Mouse (Mus musculus) left cerebral cortex, adult 2 months (tissue): ENCODE measurements around the gene Adgrg1. TPM values are rescaled to one million over a fixed set of nuclear protein-coding genes. Genes with fewer than 3 reads are reported as not detected.

Experiments used
- DNase-seq, 2 experiments: peaks; one replicate each; pipeline ENCODE4 v3.0.0; 2021 to 2022; ENCODE audit warnings: low spot score in 2 of 2, mixed read lengths in 1 of 2; ENCODE audit errors: extremely low spot score in 1 of 2
- H3K27ac ChIP-seq: fragments of 200-600 bp; 2 replicates; pipeline ENCODE4 v1.8.1; 2022
- H3K4me3 ChIP-seq: fragments of 200-600 bp; 2 replicates; pipeline ENCODE4 v1.8.1; 2022
- CTCF ChIP-seq: fragments of 200-600 bp; IDR thresholded peaks from 2 replicates; pipeline ENCODE4 v1.8.1; 2022; ENCODE audit warnings: antibody characterized with exemption, mild to moderate bottlenecking, moderate library complexity
- intact Hi-C: fragments of 180-260 bp; cut with DNase I; formaldehyde crosslinking; loops from one replicate; pipeline ENCODE4 v1.15.1; 2025
- long read RNA-seq, 2 experiments: library from polyadenylated mRNA; stranded (forward); transcript quantifications; one replicate each; pipeline ENCODE4 v2.0.0; 2021; ENCODE audit warnings: borderline mapping rate in 2 of 2
- total RNA-seq, 2 experiments: library from RNA; stranded (reverse); gene quantifications; 2 replicates each; pipeline ENCODE4 v1.2.3; 2021

The Adgrg1 gene
- total RNA-seq = 10 to 100 TPM; 77.6 to 86.8 TPM
- long read RNA-seq, experiment 1, transcript Adgrg1-201 (14 exons, 3,574 nt) = major isoform, 42 of 139 reads
- long read RNA-seq, experiment 1, partial matches to known transcripts = 9 of 139 reads
- long read RNA-seq, experiment 1, other reads (novel, unspliced or antisense) = 87 of 139 reads
- long read RNA-seq, experiment 2, transcript Adgrg1-201 (14 exons, 3,574 nt) = major isoform, 61 of 163 reads
- long read RNA-seq, experiment 2, partial matches to known transcripts = 6 of 163 reads
- long read RNA-seq, experiment 2, other reads (novel, unspliced or antisense) = 95 of 163 reads

DNA sequence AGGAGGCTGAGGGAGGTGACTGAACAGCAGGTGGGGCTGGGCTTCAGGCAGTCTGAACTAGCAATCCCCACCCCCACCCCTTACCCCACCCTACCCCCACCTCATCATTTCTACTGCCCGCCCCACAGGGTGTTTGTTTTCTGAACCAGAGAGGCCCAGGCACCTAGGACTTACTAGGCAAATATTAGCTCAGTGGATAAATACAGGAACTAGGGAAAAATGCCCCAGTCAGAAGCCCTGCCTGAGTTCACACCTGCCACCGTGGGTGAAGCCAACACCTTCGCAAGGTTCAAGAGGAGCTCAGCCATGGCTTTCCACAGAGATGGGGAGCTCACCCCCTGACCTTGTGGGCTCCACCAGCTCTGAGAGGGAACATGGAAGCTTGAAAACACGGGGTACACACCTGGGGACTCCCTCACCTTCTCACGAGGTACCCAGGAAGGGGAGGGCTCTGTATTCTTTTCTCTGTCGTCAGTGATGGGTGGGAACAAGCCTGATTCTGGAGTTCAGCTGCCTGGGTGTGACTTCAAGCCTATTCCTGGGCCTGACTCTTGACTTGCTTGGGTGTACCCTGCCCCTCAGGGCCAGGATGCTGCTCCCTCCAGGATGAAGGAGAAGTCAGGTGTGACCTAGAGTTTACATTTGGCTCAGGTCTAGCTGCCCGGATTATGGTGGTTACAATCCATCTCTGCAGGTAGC, at the start of gene Adgrg1:
Gene Adgrg1, plus strand, starts transcription at position 285 of the 699 bp plus-strand sequence.
- Histone ChIP-seq H3K4me3 (no peak within 1 kb of the TSS), H3K27ac (no peak within 1 kb of the TSS)
- TF ChIP-seq CTCF = no peak
- intact Hi-C loops = no loop called here
- DNase-seq = no peak

DNA sequence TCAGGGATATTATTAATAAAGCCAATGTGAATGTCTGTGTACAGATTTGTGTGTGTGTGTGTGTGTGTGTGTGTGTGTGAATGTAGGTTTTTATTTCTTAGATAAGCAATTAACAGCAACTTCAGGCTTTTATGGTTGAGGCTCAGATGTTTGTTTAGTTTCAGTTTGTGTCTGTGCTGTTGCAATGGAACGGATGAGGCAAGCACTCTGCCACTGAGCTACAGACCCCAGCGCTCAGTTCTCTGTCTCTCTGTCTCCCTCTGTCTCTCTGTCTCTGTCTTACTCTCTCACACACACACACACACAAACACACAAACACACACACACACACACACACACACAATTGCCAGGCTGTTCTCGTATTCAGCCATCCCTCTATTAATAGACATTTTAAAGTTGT, 46.3 kb upstream of the Adgrg1 start:
- Histone ChIP-seq H3K4me3 (no peak overlapping the region), H3K27ac (no peak overlapping the region)
- intact Hi-C loops = no loop called here
- TF ChIP-seq CTCF = no peak
- DNase-seq = no peak

DNA sequence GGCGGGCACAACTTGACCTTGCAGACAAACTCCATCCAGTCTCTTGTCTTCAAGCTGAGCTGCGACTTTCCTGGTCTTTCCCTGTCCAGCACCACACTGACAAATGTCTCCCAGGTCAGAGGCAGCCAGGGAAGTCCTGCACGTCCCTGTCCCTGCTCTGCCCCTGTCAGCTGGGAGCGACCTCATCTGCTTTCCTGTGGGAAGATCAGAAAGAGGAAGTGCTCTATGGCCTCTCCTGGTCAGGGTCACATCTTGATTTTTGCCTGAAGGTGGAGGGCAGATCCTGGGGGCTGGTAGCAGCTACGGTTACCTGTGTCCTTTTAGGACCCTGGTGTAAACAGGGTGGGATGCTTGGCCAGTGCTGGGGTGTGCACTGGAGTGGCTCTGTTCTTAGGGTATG, 40.6 kb upstream of the Adgrg1 start:
- Histone ChIP-seq H3K27ac (no peak overlapping the region), H3K4me3 (no peak overlapping the region)
- no peak for TF ChIP-seq CTCF
- intact Hi-C loops = no loop called here
- DNase-seq = no peak

DNA sequence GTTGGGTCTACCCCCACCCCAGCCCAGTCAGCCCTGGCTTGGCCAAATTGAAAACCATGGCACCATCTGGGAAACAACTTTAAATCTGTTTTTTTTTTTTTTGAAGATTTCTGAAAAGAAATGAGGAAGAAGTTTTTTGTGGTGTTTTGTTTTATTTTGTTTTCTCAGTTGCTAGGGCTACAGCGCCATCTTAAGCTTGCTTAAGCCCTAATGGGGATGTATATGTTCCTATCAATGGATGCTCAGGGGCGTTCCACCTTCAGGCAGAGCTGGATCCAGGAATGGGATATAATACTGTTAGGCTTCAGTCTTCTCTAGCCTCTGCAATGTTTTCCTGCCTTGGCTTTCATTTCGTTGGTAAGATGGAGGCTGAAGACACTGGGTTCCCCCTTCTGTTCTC, 39.4 kb upstream of the Adgrg1 start:
- DNase-seq = no peak
- intact Hi-C loops = no loop called here
- Histone ChIP-seq H3K4me3 (no peak overlapping the region), H3K27ac (no peak overlapping the region)
- no peak for TF ChIP-seq CTCF

DNA sequence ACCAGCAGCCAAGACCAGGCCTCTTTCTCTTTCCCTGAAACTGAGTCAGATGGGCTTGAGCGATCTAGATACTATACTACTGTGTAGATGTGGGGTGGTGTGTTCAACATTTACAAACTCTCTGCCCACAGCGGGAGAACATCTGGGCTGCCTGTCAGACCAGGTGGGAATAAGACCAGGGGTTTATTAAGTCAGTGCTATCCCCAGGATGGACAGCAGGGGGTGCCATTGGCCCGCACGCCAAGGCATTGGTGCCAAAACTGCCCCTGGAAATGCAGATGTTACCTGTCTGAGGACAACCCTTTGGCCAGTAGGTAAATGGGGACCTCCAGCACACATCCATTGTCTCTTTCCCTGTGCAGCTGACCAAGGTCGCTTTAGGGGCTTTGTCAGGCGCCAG, 32.0 kb upstream of the Adgrg1 start:
- Histone ChIP-seq H3K27ac (no peak overlapping the region), H3K4me3 (no peak overlapping the region)
- intact Hi-C loops = loop anchor here (2.0 to 10.0 kb wide), 3 partner anchors 58 to 292 kb away; partner anchors contain the start of gene Katnb1
- TF ChIP-seq CTCF = peak; percentile 92
- peak; percentile 60 to 61 for DNase-seq

DNA sequence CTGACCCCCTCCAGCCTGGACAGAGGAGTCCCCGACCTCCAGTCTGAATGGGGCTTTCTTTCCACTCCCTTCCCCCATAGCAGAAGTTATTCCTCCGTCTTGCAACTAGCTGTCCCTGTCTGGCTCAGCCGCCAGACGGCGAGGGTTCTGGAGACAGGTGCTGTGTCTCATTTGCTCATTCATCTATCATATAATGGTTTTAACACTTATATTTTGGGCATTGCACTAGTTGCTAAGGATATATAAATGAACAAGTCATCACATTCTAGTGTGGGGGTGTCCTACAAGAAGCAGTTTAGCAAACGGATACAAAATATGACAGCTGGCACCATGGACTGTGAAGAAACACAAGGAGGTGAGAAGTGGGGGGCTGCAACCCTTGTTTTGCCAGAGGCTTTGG, 29.4 kb upstream of the Adgrg1 start:
- H3K4me3 ChIP-seq = no peak overlapping the region
- TF ChIP-seq CTCF = no peak
- intact Hi-C loops = loop anchor here (10.0 kb wide), 1 partner anchor 290 kb away; no protein-coding TSS in a partner anchor
- no peak overlapping the region for H3K27ac ChIP-seq
- DNase-seq = peak; percentile 35 to 37

DNA sequence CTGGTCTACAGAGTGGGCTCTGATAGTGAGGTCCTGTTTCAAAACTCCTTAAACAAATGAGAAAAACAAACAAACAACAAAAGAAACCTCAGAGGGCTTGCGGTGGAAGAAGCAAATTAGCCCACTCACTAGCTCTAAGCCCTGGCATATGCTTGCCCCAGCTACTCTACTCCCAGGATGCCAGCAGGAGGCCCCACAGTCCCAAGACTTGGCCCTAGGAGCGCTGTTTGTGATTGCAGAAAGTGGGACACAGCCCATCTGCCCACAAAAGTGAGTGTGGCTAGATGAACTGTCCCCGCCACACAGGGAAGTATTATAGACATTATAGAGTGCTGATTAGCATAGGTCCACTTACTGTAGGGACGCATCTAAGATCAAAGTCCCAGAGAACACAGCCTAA, 26.1 kb upstream of the Adgrg1 start:
- intact Hi-C loops = loop anchor here (10.0 kb wide), 1 partner anchor 286 kb away; no protein-coding TSS in a partner anchor
- DNase-seq = no peak
- no peak for TF ChIP-seq CTCF

DNA sequence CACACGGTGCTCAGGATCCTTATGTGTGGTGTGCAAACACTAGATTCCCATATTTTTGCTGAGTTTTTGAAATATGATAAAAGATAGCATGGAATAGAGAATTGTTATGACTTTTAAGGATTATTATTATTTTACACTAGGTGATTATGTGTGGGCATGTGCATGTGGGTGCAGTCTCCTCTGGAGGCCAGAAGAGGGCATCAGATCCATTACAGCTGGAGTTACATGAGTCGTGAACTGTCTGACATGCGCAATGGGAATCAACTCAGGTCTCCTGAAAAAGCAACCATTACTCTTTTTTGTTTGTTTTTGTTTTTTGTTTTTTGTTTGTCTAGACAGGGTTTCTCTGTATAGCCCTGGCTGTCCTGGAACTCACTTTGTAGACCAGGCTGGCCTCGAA, 25.5 kb upstream of the Adgrg1 start:
- intact Hi-C loops = loop anchor here (10.0 kb wide), 1 partner anchor 286 kb away; no protein-coding TSS in a partner anchor
- peak; percentile 14 for TF ChIP-seq CTCF
- Histone ChIP-seq H3K27ac (no peak overlapping the region), H3K4me3 (no peak overlapping the region)
- no peak for DNase-seq

More for the DNA sequence above, 26.1 kb upstream of the Adgrg1 start:
- Histone ChIP-seq H3K4me3 (no peak overlapping the region), H3K27ac (no peak overlapping the region)

DNA sequence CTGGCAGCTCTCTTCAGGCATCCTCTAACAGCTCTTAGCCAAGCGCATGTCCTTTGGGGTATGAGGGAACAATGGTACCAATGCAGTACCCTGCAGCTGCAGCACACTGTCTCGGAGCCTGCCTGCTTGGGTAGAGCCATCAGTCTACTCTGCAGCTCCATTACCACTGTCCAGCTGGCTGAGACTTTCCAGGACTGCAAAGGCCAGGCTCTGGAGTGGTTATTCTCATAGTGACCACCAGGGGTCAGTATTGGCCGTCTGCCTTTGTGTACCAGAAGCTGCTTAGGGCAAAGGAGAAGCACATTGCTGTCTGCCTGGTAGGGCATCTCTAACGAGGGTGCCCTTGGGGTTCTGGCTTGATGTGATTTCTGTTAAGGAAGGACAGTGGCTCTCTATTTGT, 24.5 kb upstream of the Adgrg1 start:
- H3K27ac ChIP-seq = no peak overlapping the region
- peak; percentile 100 for TF ChIP-seq CTCF
- intact Hi-C loops = loop anchor here (1.0 to 5.0 kb wide), 2 partner anchors 51 to 252 kb away; partner anchors contain the start of gene Kifc3
- DNase-seq = peak; percentile 77
- no peak overlapping the region for H3K4me3 ChIP-seq

DNA sequence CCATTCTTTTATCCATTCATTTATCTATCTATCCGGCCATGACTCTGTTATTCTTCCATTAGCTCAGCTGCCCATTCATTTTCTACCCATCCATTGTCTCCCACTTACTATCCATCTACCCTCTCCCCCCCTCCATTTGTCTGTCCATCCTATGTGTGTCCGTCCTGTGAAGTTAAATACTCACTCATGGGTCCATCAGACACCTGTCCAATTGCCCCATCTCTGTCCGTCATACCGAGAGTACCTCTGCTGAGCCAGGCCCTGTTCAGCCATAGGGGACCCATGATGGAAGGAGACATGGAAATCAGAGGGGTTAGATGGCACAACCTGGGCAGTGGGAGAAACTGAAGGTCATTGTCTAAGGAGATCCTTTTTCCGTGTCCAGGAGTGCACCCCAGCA, 24.1 kb upstream of the Adgrg1 start:
- DNase-seq = no peak
- H3K4me3 ChIP-seq = no peak overlapping the region
- no peak for TF ChIP-seq CTCF
- intact Hi-C loops = loop anchor here (1.0 to 5.0 kb wide), 2 partner anchors 51 to 252 kb away; partner anchors contain the start of gene Kifc3
- H3K27ac ChIP-seq = no peak overlapping the region

DNA sequence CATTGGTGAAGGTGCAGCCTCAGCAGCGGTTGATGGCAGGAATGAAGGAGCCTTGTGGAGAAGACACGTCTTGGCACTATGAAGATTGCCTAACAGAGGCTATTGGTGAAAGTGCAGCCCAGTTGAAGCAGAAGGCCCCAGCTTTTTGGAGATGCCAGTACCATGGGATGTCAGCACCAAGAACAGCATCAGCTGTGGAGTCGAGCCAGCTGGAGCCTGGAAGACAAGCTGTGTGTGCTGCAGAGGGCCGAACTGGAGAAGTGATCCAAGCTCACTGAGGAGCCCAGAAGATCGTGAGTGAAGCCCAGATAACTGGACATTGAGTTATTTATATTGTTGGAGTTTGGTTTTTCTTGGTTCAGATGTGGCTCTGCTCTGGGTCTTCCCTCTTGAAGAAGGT, 22.5 kb upstream of the Adgrg1 start:
- intact Hi-C loops = loop anchor here (5.0 kb wide), 1 partner anchor 250 kb away; the partner anchor contains the start of gene Kifc3
- no peak for TF ChIP-seq CTCF
- DNase-seq = no peak
- H3K4me3 ChIP-seq = no peak overlapping the region
- H3K27ac ChIP-seq = no peak overlapping the region
